Mouse (Mus musculus) erythroblast, embryonic 14.5 days (primary cell): ENCODE results near the gene Adam17. TPM values are rescaled to one million over a fixed set of nuclear protein-coding genes. Genes with fewer than 3 reads are reported as not detected.
"Not testable (repeated sequence)": the region's sequence is repeated elsewhere in the genome, so short reads cannot be mapped to it uniquely, and the experiment has no call there.

ENCODE experiments used
- H3K27me3 ChIP-seq: 2 replicates; pipeline ENCODE4 v1.6.1; 2012; ENCODE audit warnings: inconsistent platforms; ENCODE audit not compliant: control insufficient read depth
- H3K36me3 ChIP-seq: 2 replicates; pipeline ENCODE4 v1.6.1; 2012; ENCODE audit warnings: mild to moderate bottlenecking, inconsistent platforms; ENCODE audit not compliant: control insufficient read depth
- H3K4me1 ChIP-seq: 2 replicates; pipeline ENCODE4 v1.6.1; 2012; ENCODE audit warnings: inconsistent platforms; ENCODE audit not compliant: control insufficient read depth
- H3K4me3 ChIP-seq: replicated peaks from 2 replicates; pipeline ENCODE3; 2012; ENCODE audit warnings: moderate library complexity, mild to moderate bottlenecking, inconsistent platforms
- H3K9me3 ChIP-seq: 2 replicates; pipeline ENCODE4 v1.6.1; 2012; ENCODE audit warnings: low read length, inconsistent platforms, mixed read lengths; ENCODE audit not compliant: control insufficient read depth
- GATA1 ChIP-seq: IDR thresholded peaks from 2 replicates; pipeline ENCODE4 v1.6.1; 2012; ENCODE audit warnings: low read length, inconsistent platforms, mixed read lengths
- TAL1 ChIP-seq: IDR thresholded peaks from 3 replicates; pipeline ENCODE4 v1.6.1; 2012; ENCODE audit warnings: low read length, inconsistent platforms, mixed read lengths
- polyA plus RNA-seq: library from polyadenylated mRNA; stranded (reverse); fragments of >175 nt; gene quantifications from 2 replicates; pipeline ENCODE4 v1.2.3, GENCODE M21; 2012

Gene Adam17
- polyA plus RNA-seq, 1 experiment = 0.58 TPM

- Histone ChIP-seq H3K36me3 (peaks cover 61% of the 10 kb centered on the region), H3K27me3 (no peaks in the 10 kb centered on the region), H3K4me1 (peaks cover 4% of the 10 kb centered on the region), H3K4me3 (no peak overlapping the region), H3K9me3 (no peaks in the 10 kb centered on the region)
- TF ChIP-seq GATA1 = no peak
- TF ChIP-seq TAL1 = no peak
These were observed 29.3 kb upstream of the Adam17 start for GRCm38 (mm10) chr12:21402771-21403170.

DNA sequence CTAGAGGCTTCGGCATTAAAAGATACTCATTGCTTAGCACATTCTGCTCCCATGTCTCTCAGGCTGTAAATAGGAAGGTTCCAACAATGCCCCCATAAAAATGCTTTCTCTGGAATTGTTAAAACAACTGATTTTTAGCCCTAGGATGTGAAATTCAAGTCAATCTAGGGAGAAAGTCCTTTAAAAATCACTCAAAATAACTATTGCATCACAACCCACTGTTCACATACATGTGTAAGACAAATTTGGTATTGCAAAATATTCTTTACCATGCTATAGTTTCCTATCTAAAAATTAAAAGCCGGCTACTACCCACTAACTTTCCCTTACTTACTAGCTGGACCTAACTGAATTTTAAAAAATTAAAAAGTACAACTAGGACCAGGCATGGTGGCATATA lies 12.8 kb upstream of the Adam17 start:
- H3K36me3 ChIP-seq = peaks cover 34% of the 10 kb centered on the region
- no peak overlapping the region for H3K4me3 ChIP-seq
- H3K9me3 ChIP-seq = no peaks in the 10 kb centered on the region
- no peak for TF ChIP-seq GATA1
- no peak for TF ChIP-seq TAL1
- H3K4me1 ChIP-seq = no peaks in the 10 kb centered on the region
- no peaks in the 10 kb centered on the region for H3K27me3 ChIP-seq

GRCm38 (mm10) chr12:21378765-21379346 lies 5.4 kb upstream of the Adam17 start:
- not testable (repeated sequence) for H3K27me3 ChIP-seq, H3K36me3 ChIP-seq, H3K9me3 ChIP-seq, H3K4me3 ChIP-seq
- H3K4me1 ChIP-seq = peaks cover 13% of the 10 kb centered on the region

DNA sequence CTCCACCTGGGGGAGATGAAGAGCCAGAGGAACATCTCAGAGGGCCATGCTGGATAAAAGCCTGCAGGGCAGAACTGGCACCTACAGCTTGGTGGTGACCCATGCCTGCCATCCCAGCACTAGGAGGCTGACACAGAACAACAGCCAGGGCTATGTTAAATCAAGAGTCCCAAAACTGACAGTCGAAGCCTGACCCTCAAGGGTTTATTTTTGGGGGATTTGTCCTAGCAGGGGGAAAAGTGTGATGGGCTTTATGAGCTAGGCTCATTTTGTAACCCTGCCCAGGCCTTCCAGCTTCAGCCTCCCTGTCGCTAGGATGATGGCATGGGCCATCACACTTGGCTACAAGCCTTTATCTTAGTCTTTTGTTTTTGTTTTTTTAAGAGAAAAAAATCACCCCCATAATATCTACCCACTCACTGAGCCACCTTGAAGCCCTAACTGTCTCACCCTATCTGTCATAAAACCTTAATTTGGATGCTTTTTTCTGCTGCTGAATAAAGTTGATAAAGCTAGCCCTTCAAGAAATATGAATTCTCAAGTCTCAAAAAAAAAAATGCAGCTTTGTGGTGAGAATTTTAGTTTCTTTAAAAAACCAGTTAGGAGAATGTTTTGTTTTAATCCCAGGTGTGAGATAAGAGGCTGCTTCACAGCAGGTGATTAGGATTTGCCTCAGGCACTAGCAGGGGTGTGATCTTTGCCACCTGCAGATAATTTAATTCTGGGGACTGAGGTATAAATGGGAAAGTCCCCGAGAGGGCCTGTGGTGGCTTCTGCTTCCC lies 2.1 kb upstream of the Adam17 start:
- Histone ChIP-seq H3K27me3 (no peaks in the 10 kb centered on the region), H3K4me1 (peaks cover 28% of the 10 kb centered on the region), H3K9me3 (no peaks in the 10 kb centered on the region), H3K36me3 (no peaks in the 10 kb centered on the region), H3K4me3 (no peak overlapping the region)
- TF ChIP-seq TAL1 (no peak), GATA1 (no peak)

- Histone ChIP-seq H3K36me3 (no peaks in the 10 kb centered on the region), H3K4me3 (peak overlapping the region; percentile 97), H3K4me1 (peaks cover 29% of the 10 kb centered on the region), H3K27me3 (no peaks in the 10 kb centered on the region), H3K9me3 (no peaks in the 10 kb centered on the region)
- no peak for TF ChIP-seq TAL1
- no peak for TF ChIP-seq GATA1
These were observed 516 bp upstream of the Adam17 start for GRCm38 (mm10) chr12:21373820-21374475.

DNA sequence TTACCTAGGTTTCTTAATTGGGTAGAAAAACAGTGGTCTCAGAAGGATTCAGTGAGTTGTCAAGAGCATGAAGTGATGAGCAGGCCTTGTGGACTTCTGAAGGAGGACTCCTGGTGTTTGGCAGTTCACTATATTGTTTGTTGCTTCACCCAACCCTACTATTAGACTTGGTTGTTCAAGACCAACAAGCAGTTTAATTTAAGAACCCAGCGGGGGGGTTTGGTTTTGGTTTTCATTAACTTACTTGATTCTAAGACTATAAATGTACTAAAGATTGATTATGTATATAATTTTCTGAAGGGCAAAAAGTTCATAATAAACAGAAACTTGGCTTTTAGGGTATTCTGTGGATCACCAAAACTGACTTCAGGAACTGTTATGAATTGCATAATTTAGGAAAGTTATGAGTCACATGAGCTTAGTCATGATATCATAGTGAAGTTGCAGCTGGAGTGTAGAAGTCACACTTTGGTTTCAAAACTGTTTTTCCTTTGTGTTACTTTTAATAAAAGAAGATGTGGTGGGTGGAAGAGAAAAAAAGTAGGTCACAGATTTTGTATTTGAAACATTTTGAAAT lies 3.3 kb downstream of the Adam17 start:
- Histone ChIP-seq H3K4me3 (no peak overlapping the region), H3K9me3 (no peaks in the 10 kb centered on the region), H3K4me1 (peaks cover 22% of the 10 kb centered on the region), H3K36me3 (peaks cover 2% of the 10 kb centered on the region; the same call in 1 of the 2 replicates), H3K27me3 (no peaks in the 10 kb centered on the region)
- TF ChIP-seq TAL1 (no peak), GATA1 (no peak)

DNA sequence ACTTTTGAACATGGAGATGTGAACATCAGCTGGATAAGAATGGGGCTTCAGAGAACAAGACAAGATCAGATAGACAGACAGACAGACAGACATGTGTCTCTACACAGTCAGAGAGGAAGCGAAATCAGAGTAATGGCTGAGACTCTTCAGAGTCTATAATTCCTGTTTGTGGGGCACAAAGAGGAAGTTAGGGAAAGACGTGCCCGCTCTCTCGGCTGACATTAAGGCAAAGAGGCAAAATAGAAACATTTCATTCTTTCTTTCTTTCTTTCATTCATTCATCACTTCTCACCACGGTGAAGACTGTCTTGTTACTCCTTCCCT lies 4.4 kb downstream of the Adam17 start:
- no peak for TF ChIP-seq TAL1
- TF ChIP-seq GATA1 = no peak
- peaks cover 2% of the 10 kb centered on the region; the same call in 1 of the 2 replicates for H3K36me3 ChIP-seq
- H3K4me1 ChIP-seq = peaks cover 21% of the 10 kb centered on the region
- H3K27me3 ChIP-seq = no peaks in the 10 kb centered on the region
- no peak overlapping the region for H3K4me3 ChIP-seq
- H3K9me3 ChIP-seq = no peaks in the 10 kb centered on the region

DNA sequence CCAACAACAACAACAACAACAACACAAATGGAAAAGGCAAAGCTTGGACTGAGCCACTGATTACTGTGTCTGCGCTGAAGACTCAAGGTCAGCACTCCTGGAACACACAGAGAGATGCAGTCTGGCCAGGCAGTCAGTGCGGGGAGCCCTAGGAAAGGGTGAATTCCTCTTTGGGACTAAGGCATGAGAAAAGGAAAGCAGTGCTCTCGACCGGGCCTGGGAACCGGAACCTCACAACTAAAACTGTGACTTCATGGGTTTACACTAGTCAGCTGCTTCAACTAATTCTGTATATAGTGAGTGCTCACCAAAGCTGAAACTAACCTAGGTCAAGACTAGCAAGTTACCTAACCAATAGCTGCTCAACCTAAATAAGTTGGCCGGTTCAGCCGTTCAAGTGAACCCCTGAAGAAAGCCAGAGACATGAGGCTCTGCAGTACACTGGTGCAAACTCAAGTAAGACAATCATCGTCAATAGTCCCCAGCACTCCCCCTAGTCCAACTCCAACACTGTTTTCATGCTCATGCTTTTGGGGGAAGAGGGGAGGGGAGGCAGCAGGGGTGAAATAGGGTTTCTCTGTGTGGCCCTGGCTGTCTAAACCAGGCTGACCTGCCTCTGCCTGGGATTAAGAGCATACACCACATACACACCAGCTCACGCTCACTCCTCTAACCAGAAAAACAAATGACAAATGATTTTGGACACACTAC lies 4.9 kb downstream of the Adam17 start:
- no peaks in the 10 kb centered on the region for H3K27me3 ChIP-seq
- peaks cover 17% of the 10 kb centered on the region for H3K4me1 ChIP-seq
- H3K36me3 ChIP-seq = peaks cover 4% of the 10 kb centered on the region
- H3K9me3 ChIP-seq = no peaks in the 10 kb centered on the region
- TF ChIP-seq TAL1 (no peak), GATA1 (no peak)
- H3K4me3 ChIP-seq = no peak overlapping the region
